Mouse (Mus musculus) lung, postnatal 4 days (tissue): ENCODE measurements at regions not wholly inside any gene's neighbourhood (a gene's known extent, or its start where the extent isn't known, plus 50 kb on each side); places are given as distances from the start of the nearest gene placed in this dataset.
A peak's percentile ranks its signal among the peaks of the same experiment; 100 is the strongest.

Source experiments
- DNase-seq, 2 experiments: peaks; one replicate each; pipeline ENCODE4 v3.0.0; 2021

- DNase-seq, result peak; percentile 54 to 87
Measured at GRCm38 (mm10) chrX:99215111-99215510, 79.2 kb downstream of the Efnb1 start.

GRCm38 (mm10) chrX:99213565-99214153 is 77.7 kb downstream of the Efnb1 start:
- peak; percentile 39 to 57 for DNase-seq

DNA sequence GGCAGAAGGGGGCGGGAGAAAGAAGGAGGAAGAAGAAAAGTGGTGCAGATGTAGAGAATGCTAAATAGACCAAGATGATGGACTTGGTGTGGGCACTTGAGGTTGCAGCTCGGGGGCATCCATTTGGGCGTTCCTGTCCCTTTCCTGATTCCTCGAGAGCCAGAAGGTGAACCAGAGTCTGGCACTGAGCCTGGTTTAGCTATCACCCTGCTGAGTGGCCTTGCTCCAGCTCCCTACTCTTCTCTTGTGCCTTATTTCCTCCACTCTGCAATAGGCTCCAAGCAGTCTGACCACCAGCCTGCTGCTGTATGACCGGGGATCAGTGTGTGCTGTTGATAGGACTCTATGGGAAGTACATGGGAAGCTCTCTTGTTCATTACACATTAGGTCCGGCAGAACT is 68.1 kb downstream of the Efnb1 start:
- DNase-seq, result no peak

GRCm38 (mm10) chrX:99201081-99201480 is 65.2 kb downstream of the Efnb1 start:
- no peak for DNase-seq

GRCm38 (mm10) chrX:99199669-99200068 is 63.7 kb downstream of the Efnb1 start:
- peak; percentile 67 to 80 for DNase-seq

DNA sequence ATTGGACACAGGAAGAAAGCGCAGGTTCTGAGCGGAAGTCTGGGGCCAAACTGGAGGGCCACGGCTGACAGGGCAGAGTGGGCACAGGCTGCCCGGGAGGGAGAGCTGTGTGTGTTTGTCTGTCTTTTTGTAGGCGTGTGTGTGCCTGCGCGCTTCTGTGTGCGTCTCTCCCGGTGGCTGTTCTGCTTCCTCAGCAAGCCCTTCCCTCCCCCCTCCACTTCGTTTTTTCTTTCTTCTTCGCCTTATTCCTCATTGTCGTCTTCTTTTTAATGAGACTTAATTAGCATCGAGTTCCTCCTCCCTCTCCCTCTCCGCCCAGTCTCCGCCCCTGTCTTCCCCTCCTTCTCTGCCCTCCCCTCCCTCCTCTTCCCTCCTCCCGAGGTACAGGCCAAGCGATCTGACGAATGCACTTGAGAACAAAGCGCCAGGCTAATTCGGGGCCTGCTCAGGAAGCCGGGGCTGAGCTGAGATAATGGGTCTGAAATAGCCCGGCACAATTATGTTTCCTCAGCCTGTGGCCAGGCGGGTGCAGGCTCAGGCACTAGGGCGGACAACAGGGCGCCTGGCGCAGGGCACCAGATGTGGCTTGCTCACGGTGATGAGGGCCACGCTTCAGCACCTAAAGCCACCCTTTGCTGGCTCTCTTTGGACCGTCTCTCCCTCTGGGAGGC is 63.2 kb downstream of the Efnb1 start:
- peak; percentile 78 to 87 for DNase-seq
